Mouse (Mus musculus): ENCODE measurements at regions not wholly inside any gene's neighbourhood (a gene's known extent, or its start where the extent isn't known, plus 50 kb on each side); places are given as distances from the start of the nearest gene placed in this dataset.

GRCm38 (mm10) chr6:51330069-51330706 is 102.3 kb upstream of the Nfe2l3 start:
- TF ChIP-seq CTCF (IDR thresholded peaks at IDR 0.05; ENCODE audit: extremely low read depth, insufficient read depth, insufficient read length, insufficient replicate concordance) (no peak), POLR2A (IDR thresholded peaks at IDR 0.05; ENCODE audit: low read depth, low read length) (no peak)
